Mouse (Mus musculus): Measurements from ENCODE around the gene Paqr4. TPM values are rescaled to one million over a fixed set of nuclear protein-coding genes. Genes with fewer than 3 reads are reported as not detected.

Paqr4 gene
- polyA plus RNA-seq, 1 experiment from 2014 or later = 26.5 TPM

DNA sequence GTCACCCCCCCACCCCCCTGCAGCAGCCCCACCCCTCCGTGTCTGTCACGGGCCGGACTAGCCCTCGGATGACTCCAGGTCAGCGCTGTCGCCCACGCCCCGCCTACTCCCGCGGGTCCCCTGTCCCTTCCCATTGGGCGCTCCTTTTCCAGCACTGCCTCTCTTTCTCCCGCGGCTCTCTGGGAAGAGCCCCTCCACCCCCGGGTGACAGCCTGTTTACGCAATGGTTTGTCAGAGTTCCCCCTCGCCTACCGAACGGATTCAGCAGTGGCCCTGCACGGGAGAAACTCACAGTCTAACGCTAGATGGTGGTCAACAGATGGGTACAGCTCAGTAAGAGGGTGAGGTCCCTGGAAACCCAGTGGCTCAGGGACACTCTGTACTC lies 13.9 kb downstream of the Paqr4 start:
- H3K9me3 ChIP-seq (ENCODE audit: control insufficient read depth, low read length) = no peaks in the 10 kb centered on the region
- H3K27me3 ChIP-seq (ENCODE audit: control insufficient read depth, insufficient read depth, low read length) = no peaks in the 10 kb centered on the region
- peak overlapping the region; percentile 81 for H3K4me3 ChIP-seq (ENCODE audit: low read depth, low read length)
- H3K27ac ChIP-seq (ENCODE audit: low read depth, low read length) = 0 out of 2 replicates have a peak overlapping the region, but pooled peaks have one; percentile 57
- peaks cover 3% of the 10 kb centered on the region; the same call in 1 of the 2 replicates for H3K4me1 ChIP-seq (replicated peaks; ENCODE audit: control insufficient read depth, insufficient read depth, low read length)
- no peaks in the 10 kb centered on the region for H3K36me3 ChIP-seq (ENCODE audit: control insufficient read depth, insufficient read depth, low read length)
- peak overlapping the region; percentile 81 for H3K4me2 ChIP-seq (ENCODE audit: low read depth, low read length, severe bottlenecking)
- 2% methylated on average over 20 of the region's 20 CpGs for WGBS
- ATAC-seq (replicated peaks; ENCODE audit: low FRiP score) (peak; percentile 88), DNase-seq (ENCODE audit: low spot score) (peak; percentile 89)
- H3K9ac ChIP-seq (ENCODE audit: low read length) = peak overlapping the region; percentile 75

DNA sequence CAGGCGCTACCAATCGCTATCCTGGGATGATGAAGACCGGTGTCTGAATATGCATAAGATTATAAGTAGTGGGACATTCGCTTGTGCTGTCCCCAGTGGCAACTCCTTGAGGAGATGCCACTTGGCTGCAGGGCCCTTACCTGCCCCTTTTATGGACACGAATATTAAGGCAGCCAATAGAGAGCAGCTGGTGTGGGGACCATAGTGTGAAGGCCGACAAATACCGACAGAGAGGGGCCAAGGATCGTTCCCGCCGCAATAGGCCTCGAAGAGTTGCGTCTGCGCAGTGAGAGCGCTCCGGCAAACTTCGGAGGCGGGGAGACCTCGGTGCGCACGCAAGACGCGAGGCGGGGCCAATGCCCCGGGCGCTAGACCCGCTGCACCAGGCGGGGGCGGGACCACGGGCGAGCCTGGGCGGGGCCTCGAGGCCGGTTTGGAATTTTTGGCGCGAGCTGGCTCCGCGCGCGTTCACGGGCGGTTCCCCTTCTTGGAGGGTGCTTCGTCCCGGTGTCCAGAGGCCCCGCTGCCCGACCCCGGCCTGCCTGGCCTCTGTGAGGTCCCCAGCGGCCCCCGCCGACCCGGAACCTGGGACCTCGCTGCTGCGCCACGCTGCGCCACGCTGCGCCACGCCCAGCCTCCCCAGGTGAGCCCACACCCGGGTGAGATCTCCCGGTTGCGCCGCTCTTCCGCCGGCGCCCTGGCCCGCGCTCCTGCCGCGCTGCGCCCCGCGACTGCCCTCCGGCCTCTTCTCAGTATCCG lies 14.5 kb downstream of the Paqr4 start, which contains the start of gene Pkmyt1:
Pkmyt1 (plus strand) TSS at position 338 of the 759 bp plus-strand sequence.
- peak within 1 kb of the TSS; percentile 57; the same call in 1 of the 2 replicates for H3K27ac ChIP-seq (ENCODE audit: low read depth, low read length)
- no peaks in the 10 kb centered on the region for H3K9me3 ChIP-seq (ENCODE audit: control insufficient read depth, low read length)
- peak within 1 kb of the TSS; percentile 75 for H3K9ac ChIP-seq (ENCODE audit: low read length)
- H3K4me3 ChIP-seq (ENCODE audit: low read depth, low read length) = peak within 1 kb of the TSS; percentile 81
- 1% methylated on average over 71 of the region's 73 CpGs for WGBS
- no peaks in the 10 kb centered on the region for H3K36me3 ChIP-seq (ENCODE audit: control insufficient read depth, insufficient read depth, low read length)
- peak within 1 kb of the TSS; percentile 81 for H3K4me2 ChIP-seq (ENCODE audit: low read depth, low read length, severe bottlenecking)
- peak; percentile 97 for DNase-seq (ENCODE audit: low spot score)
- peak; percentile 96 for ATAC-seq (replicated peaks; ENCODE audit: low FRiP score)
- H3K27me3 ChIP-seq (ENCODE audit: control insufficient read depth, insufficient read depth, low read length) = no peaks in the 10 kb centered on the region
- H3K4me1 ChIP-seq (replicated peaks; ENCODE audit: control insufficient read depth, insufficient read depth, low read length) = peaks cover 3% of the 10 kb centered on the region; the same call in 1 of the 2 replicates

DNA sequence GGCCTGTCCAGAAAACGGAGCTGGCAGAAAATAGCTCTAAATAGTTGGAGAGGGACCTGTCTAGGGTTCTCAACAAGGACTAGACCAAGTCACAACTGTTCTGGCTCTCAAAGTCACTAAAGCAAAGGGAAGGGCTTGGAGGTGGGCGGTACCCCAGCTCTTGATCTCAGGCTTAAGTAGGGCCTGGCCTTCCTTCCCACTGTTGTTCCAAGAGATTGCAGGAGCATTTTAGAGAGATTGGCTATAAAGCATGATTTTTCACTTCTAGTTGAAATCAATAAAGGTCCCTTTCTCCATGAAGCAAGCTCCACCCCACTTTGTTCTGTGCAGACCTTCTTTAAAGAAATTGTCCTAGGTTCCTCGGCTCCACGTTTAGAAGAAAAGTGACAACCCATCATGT lies 15.2 kb downstream of the Paqr4 start:
- H3K27me3 ChIP-seq (ENCODE audit: control insufficient read depth, insufficient read depth, low read length) = no peaks in the 10 kb centered on the region
- ATAC-seq (replicated peaks; ENCODE audit: low FRiP score) (no peak), DNase-seq (ENCODE audit: low spot score) (no peak)
- H3K4me2 ChIP-seq (ENCODE audit: low read depth, low read length, severe bottlenecking) = peak overlapping the region; percentile 81; the same call in 1 of the 2 replicates
- no peaks in the 10 kb centered on the region for H3K9me3 ChIP-seq (ENCODE audit: control insufficient read depth, low read length)
- no peak overlapping the region for H3K27ac ChIP-seq (ENCODE audit: low read depth, low read length)
- H3K36me3 ChIP-seq (ENCODE audit: control insufficient read depth, insufficient read depth, low read length) = no peaks in the 10 kb centered on the region
- peak overlapping the region; percentile 75 for H3K9ac ChIP-seq (ENCODE audit: low read length)
- 58% methylated on average over 4 of the region's 4 CpGs for WGBS
- peaks cover 3% of the 10 kb centered on the region; the same call in 1 of the 2 replicates for H3K4me1 ChIP-seq (replicated peaks; ENCODE audit: control insufficient read depth, insufficient read depth, low read length)
- peak overlapping the region; percentile 81 for H3K4me3 ChIP-seq (ENCODE audit: low read depth, low read length)

DNA sequence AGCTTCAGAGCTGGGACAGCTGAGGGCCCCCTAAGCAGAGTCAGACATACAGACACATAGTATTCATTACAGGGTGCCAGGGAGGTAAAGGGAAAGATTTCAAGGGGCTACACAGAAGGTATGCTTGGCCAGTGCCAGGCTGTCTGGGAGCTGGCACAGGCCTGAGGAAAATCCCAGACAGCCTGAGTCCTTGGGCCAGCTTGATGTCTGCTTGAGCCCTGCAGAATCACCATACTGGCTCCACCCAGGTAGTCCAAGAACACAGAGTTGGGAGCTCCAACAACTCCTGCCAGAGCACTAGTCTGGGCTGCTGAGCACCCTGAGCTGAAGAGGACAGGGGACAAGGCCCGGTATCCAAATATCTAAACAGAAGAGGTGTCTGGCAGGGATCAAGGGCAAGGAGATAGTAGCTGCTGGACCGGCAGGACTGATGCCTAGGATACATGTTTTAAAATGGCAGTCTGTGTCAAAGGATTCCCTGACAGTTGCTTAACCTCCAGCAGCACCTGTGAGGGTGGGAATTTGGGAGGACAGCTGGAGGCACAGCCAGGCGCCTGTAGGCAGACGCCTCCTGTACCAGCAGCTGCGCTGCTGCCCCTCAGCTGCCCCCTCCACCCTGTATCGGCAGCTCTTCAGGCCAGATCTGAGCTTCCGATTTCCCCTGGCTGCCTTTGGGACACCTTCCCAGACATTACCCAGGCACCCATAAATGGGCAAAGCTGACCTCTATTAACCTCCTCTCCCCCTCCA lies 18.1 kb downstream of the Paqr4 start, which contains the start of gene 1520401A03Rik:
1520401A03Rik (minus strand) TSS at position 408 of the 750 bp plus-strand sequence.
- Histone ChIP-seq H3K4me3 (ENCODE audit: low read depth, low read length) (no peak within 1 kb of the TSS), H3K27me3 (ENCODE audit: control insufficient read depth, insufficient read depth, low read length) (no peaks in the 10 kb centered on the region), H3K36me3 (ENCODE audit: control insufficient read depth, insufficient read depth, low read length) (no peaks in the 10 kb centered on the region), H3K9ac (ENCODE audit: low read length) (no peak within 1 kb of the TSS), H3K9me3 (ENCODE audit: control insufficient read depth, low read length) (no peaks in the 10 kb centered on the region), H3K27ac (ENCODE audit: low read depth, low read length) (no peak within 1 kb of the TSS), H3K4me1 (replicated peaks; ENCODE audit: control insufficient read depth, insufficient read depth, low read length) (peaks cover 3% of the 10 kb centered on the region; the same call in 1 of the 2 replicates), H3K4me2 (ENCODE audit: low read depth, low read length, severe bottlenecking) (no peak within 1 kb of the TSS)
- no peak for ATAC-seq (replicated peaks; ENCODE audit: low FRiP score)
- no peak for DNase-seq (ENCODE audit: low spot score)
- WGBS = 83% methylated on average over 7 of the region's 7 CpGs

DNA sequence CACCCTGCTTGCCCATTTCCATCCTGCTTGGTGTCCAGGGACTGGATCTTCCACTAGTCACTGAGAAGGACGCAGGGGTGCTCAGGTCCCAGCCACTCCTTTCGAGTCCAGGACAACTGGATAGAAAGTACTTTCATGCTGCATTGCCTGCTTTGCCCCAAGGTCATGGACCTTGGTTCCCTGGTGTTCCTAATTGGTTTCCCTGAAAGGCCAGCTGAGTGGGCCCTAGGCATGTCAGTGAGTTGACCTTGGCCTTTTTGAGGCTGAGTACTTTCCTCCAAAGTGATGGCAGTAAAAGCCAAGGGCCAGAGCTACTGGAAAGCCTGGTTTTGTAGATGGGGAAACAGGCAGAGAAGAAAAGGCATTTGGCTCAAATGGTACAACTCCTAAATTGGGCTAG lies 18.8 kb downstream of the Paqr4 start:
- 81% methylated on average over 2 of the region's 2 CpGs for WGBS
- no peak overlapping the region for H3K4me2 ChIP-seq (ENCODE audit: low read depth, low read length, severe bottlenecking)
- no peaks in the 10 kb centered on the region for H3K27me3 ChIP-seq (ENCODE audit: control insufficient read depth, insufficient read depth, low read length)
- DNase-seq (ENCODE audit: low spot score) = no peak
- H3K4me3 ChIP-seq (ENCODE audit: low read depth, low read length) = no peak overlapping the region
- H3K36me3 ChIP-seq (ENCODE audit: control insufficient read depth, insufficient read depth, low read length) = no peaks in the 10 kb centered on the region
- no peaks in the 10 kb centered on the region for H3K9me3 ChIP-seq (ENCODE audit: control insufficient read depth, low read length)
- H3K4me1 ChIP-seq (replicated peaks; ENCODE audit: control insufficient read depth, insufficient read depth, low read length) = no peaks in the 10 kb centered on the region; the same call in 1 of the 2 replicates
- H3K27ac ChIP-seq (ENCODE audit: low read depth, low read length) = no peak overlapping the region
- H3K9ac ChIP-seq (ENCODE audit: low read length) = no peak overlapping the region
- no peak for ATAC-seq (replicated peaks; ENCODE audit: low FRiP score)

DNA sequence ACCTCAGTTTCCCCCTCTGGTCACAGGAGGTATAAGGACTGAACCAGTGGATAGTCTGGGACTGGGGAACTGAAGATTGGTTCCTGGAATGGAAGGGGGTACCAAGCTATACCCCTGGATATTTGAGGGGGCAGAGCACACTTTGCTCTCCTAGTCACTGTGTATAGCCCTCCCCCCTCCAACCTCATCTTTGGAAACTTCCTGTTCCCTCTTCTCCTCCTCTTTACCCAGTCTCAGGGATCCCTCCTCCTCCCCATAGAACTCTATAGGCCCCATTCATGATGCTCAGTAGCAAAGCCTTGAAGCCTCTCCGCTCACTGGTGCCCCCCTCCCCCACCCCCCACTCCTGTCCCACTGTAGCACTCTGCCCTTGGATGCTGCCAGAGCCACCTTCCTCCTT lies 21.2 kb downstream of the Paqr4 start:
- Histone ChIP-seq H3K4me1 (replicated peaks; ENCODE audit: control insufficient read depth, insufficient read depth, low read length) (no peaks in the 10 kb centered on the region), H3K9ac (ENCODE audit: low read length) (no peak overlapping the region), H3K9me3 (ENCODE audit: control insufficient read depth, low read length) (no peaks in the 10 kb centered on the region), H3K27ac (ENCODE audit: low read depth, low read length) (no peak overlapping the region), H3K36me3 (ENCODE audit: control insufficient read depth, insufficient read depth, low read length) (no peaks in the 10 kb centered on the region), H3K27me3 (ENCODE audit: control insufficient read depth, insufficient read depth, low read length) (no peaks in the 10 kb centered on the region), H3K4me2 (ENCODE audit: low read depth, low read length, severe bottlenecking) (no peak overlapping the region), H3K4me3 (ENCODE audit: low read depth, low read length) (no peak overlapping the region)
- no peak for ATAC-seq (replicated peaks; ENCODE audit: low FRiP score)
- DNase-seq (ENCODE audit: low spot score) = no peak
- WGBS = 8% methylated on average over 1 of the region's 1 CpGs

DNA sequence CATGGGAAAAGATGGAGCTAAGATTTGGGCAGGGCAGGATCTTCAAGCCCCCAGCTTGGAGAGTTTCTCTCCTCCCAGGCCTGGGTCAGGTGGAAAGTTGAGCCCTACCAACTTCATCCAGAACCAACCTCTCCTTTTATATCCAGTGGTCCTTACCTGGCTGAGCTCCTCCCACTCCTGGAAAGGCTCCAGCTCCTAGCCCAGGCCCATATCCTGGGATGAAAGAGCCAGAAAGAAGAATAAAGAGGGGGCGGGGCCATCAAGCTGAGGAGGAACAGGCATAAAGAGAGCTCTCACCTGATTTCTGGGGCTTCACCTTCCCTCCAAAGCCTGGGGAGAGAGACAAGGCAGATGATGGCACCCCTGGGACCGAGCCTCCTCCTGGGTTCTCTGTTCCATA lies 23.7 kb downstream of the Paqr4 start:
- ATAC-seq (replicated peaks; ENCODE audit: low FRiP score) = no peak
- Histone ChIP-seq H3K4me2 (ENCODE audit: low read depth, low read length, severe bottlenecking) (no peak overlapping the region), H3K9me3 (ENCODE audit: control insufficient read depth, low read length) (no peaks in the 10 kb centered on the region), H3K4me3 (ENCODE audit: low read depth, low read length) (no peak overlapping the region), H3K27me3 (ENCODE audit: control insufficient read depth, insufficient read depth, low read length) (no peaks in the 10 kb centered on the region), H3K27ac (ENCODE audit: low read depth, low read length) (no peak overlapping the region), H3K36me3 (ENCODE audit: control insufficient read depth, insufficient read depth, low read length) (no peaks in the 10 kb centered on the region), H3K4me1 (replicated peaks; ENCODE audit: control insufficient read depth, insufficient read depth, low read length) (no peaks in the 10 kb centered on the region), H3K9ac (ENCODE audit: low read length) (no peak overlapping the region)
- 63% methylated on average over 2 of the region's 2 CpGs for WGBS
- DNase-seq (ENCODE audit: low spot score) = no peak

DNA sequence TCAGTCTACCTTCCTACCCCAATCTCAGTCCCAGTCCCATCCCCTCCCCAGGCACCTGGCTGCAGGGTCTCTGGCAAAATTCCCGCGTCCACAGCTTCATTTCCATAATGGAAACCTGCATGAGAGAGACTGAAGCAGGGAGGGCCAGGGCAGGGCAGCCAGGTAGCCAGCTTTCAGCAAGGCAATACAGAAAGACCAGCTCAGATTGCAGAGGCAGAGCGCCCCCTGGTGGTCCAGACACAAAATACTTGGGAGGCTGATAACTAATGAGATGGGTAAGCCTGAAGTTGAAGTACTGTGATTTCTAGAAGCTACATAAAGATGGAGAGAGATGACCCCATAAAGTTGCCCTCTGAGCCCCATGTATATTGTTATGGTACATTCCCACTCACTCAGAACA lies 34.5 kb downstream of the Paqr4 start:
- 2% methylated on average over 3 of the region's 3 CpGs for WGBS
- no peaks in the 10 kb centered on the region for H3K4me1 ChIP-seq (replicated peaks; ENCODE audit: control insufficient read depth, insufficient read depth, low read length)
- H3K4me3 ChIP-seq (ENCODE audit: low read depth, low read length) = no peak overlapping the region
- DNase-seq (ENCODE audit: low spot score) (peak; percentile 89), ATAC-seq (replicated peaks; ENCODE audit: low FRiP score) (peak; percentile 67)
- no peaks in the 10 kb centered on the region for H3K9me3 ChIP-seq (ENCODE audit: control insufficient read depth, low read length)
- no peaks in the 10 kb centered on the region for H3K36me3 ChIP-seq (ENCODE audit: control insufficient read depth, insufficient read depth, low read length)
- H3K9ac ChIP-seq (ENCODE audit: low read length) = no peak overlapping the region
- no peak overlapping the region for H3K27ac ChIP-seq (ENCODE audit: low read depth, low read length)
- no peaks in the 10 kb centered on the region; the same call in 1 of the 2 replicates for H3K27me3 ChIP-seq (ENCODE audit: control insufficient read depth, insufficient read depth, low read length)
- no peak overlapping the region for H3K4me2 ChIP-seq (ENCODE audit: low read depth, low read length, severe bottlenecking)

All from forebrain, embryonic 11.5 days (tissue).